Mouse (Mus musculus): ENCODE data around the gene Mybpc3. TPM values are rescaled to one million over a fixed set of nuclear protein-coding genes. Genes with fewer than 3 reads are reported as not detected.

The Mybpc3 gene
- polyA plus RNA-seq, 1 experiment from 2014 or later = 1.6 TPM

DNA sequence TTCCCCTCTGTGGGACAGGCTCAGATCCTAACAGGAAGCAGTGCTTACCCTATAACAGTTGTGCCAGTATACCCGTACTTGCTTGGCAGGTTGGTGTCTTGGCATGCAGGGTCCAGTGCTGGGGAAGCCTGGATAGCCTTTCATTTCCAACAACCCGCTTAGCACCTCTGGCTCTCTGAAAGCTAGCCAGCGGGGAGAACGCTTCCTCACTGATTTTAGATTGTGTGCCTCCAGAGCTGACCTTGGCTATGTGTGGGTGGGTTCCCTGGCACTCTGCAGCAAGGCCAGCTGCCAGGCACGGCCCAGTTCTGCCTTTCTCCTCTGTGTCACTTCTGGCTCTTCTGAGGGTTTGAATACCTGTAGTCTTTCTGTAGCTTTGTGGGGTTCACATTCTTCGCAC lies 12.2 kb downstream of the Mybpc3 start:
- DNase-seq (ENCODE audit: low spot score) = no peak
- Histone ChIP-seq H3K9me3 (replicated peaks; ENCODE audit: control insufficient read depth, low read length) (no peaks in the 10 kb centered on the region), H3K27me3 (ENCODE audit: control insufficient read depth, insufficient read depth, low read length) (no peaks in the 10 kb centered on the region), H3K27ac (replicated peaks; ENCODE audit: low read depth, low read length) (no peak overlapping the region), H3K9ac (replicated peaks; ENCODE audit: low read length) (no peak overlapping the region), H3K4me3 (ENCODE audit: low read depth, low read length) (no peak overlapping the region), H3K36me3 (replicated peaks; ENCODE audit: control insufficient read depth, insufficient read depth, low read depth, low read length) (no peaks in the 10 kb centered on the region), H3K4me2 (ENCODE audit: low read depth, low read length) (no peak overlapping the region), H3K4me1 (ENCODE audit: control insufficient read depth, insufficient read depth, low read length) (no peaks in the 10 kb centered on the region)
- WGBS = 90% methylated on average over 6 of the region's 6 CpGs
- no peak for ATAC-seq (replicated peaks; ENCODE audit: insufficient number of reproducible peaks, low FRiP score, low TSS enrichment, low read depth)

DNA sequence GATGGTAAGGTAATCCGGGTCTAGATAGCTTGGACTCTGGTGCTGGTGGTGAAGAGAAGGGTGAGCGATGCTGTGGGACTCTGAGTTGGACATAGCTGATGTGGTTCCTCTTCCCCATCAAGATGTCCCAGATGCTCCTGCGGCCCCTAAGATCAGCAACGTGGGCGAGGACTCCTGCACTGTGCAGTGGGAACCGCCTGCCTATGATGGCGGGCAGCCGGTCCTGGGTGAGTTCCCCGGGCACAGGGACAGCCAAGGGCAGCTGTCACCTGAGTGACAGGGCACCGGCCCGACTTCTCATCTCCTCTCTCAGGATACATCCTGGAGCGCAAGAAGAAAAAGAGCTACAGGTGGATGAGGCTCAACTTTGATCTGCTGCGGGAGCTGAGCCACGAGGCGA lies 13.3 kb downstream of the Mybpc3 start:
- DNase-seq (ENCODE audit: low spot score) = no peak

DNA sequence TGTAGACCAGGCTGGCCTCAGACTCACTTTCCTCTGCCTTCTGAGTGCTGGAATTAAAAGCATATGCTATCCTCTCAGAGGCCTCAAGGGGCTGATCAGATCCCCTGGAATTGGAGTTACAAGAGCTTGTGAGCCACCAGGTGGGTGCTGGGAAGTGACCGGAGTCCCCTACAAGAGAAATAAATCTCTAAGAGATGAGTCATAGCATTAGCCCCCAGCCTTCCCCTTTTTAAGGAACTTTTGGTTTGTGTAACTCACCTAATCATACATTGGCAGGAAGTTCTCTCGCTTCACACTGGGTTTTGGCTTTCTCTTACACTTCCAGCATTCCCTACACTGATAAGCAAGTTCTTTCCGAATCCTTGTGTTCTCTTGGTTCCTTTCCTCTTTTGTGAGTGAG lies 14.1 kb downstream of the Mybpc3 start:
- ATAC-seq (replicated peaks; ENCODE audit: insufficient number of reproducible peaks, low FRiP score, low TSS enrichment, low read depth) = no peak
- H3K36me3 ChIP-seq (replicated peaks; ENCODE audit: control insufficient read depth, insufficient read depth, low read depth, low read length) = no peaks in the 10 kb centered on the region
- no peak overlapping the region for H3K9ac ChIP-seq (replicated peaks; ENCODE audit: low read length)
- no peak for DNase-seq (ENCODE audit: low spot score)
- no peak overlapping the region for H3K4me2 ChIP-seq (ENCODE audit: low read depth, low read length)
- H3K27ac ChIP-seq (replicated peaks; ENCODE audit: low read depth, low read length) = no peak overlapping the region
- no peaks in the 10 kb centered on the region for H3K27me3 ChIP-seq (ENCODE audit: control insufficient read depth, insufficient read depth, low read length)
- 81% methylated on average over 3 of the region's 3 CpGs for WGBS
- no peaks in the 10 kb centered on the region for H3K4me1 ChIP-seq (ENCODE audit: control insufficient read depth, insufficient read depth, low read length)
- no peak overlapping the region for H3K4me3 ChIP-seq (ENCODE audit: low read depth, low read length)
- no peaks in the 10 kb centered on the region for H3K9me3 ChIP-seq (replicated peaks; ENCODE audit: control insufficient read depth, low read length)

More for the DNA sequence above, 13.3 kb downstream of the Mybpc3 start:
- no peak overlapping the region for H3K9ac ChIP-seq (replicated peaks; ENCODE audit: low read length)
- no peak overlapping the region for H3K4me3 ChIP-seq (ENCODE audit: low read depth, low read length)
- no peaks in the 10 kb centered on the region for H3K36me3 ChIP-seq (replicated peaks; ENCODE audit: control insufficient read depth, insufficient read depth, low read depth, low read length)
- H3K9me3 ChIP-seq (replicated peaks; ENCODE audit: control insufficient read depth, low read length) = no peaks in the 10 kb centered on the region
- H3K27me3 ChIP-seq (ENCODE audit: control insufficient read depth, insufficient read depth, low read length) = no peaks in the 10 kb centered on the region
- WGBS = 92% methylated on average over 15 of the region's 15 CpGs
- ATAC-seq (replicated peaks; ENCODE audit: insufficient number of reproducible peaks, low FRiP score, low TSS enrichment, low read depth) = no peak
- no peak overlapping the region for H3K4me2 ChIP-seq (ENCODE audit: low read depth, low read length)
- H3K4me1 ChIP-seq (ENCODE audit: control insufficient read depth, insufficient read depth, low read length) = no peaks in the 10 kb centered on the region
- H3K27ac ChIP-seq (replicated peaks; ENCODE audit: low read depth, low read length) = no peak overlapping the region

DNA sequence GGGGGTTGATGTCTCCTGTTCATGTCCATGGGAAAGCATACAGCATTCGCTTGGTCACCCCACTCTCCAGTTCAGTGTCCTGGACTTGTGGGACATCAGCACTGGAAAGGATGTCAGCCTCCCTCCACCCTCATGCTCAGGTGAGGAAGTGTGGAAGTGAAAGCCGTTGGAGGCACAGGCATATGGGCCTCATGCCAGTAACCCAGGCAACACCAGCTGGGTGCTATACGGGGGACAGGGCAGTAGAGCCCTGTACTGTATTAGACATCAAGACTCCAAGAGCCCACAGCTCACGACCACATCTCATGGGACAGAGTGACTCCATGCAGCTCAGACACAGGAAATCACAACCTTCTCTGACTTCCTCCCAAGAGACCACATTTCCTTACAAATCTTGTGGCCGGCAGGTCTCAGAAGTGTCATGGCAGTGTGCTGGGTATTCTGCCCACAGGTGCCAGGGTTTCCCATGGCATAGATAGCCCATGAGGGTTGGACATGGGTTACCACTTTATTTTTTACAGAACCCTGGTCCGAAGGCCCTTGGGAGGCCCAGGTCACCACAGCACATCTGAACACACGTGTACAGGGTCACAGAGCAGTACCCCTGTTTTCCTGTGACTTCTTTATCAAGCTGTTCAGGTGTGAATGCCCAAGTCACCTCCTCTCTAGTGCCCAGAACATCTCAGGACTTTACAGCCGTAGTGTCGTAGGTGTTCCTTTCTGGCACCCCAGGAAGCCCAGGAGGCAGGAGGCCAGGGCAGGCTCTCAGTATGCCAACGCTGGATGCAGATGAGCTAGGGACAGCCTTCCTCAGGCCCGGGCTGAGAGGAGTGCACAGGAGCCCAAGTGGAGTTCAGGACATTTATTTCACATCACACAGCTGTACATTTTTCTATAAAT lies 18.8 kb downstream of the Mybpc3 start:
- Histone ChIP-seq H3K9me3 (replicated peaks; ENCODE audit: control insufficient read depth, low read length) (no peaks in the 10 kb centered on the region), H3K4me1 (ENCODE audit: control insufficient read depth, insufficient read depth, low read length) (no peaks in the 10 kb centered on the region), H3K4me3 (ENCODE audit: low read depth, low read length) (no peak overlapping the region), H3K4me2 (ENCODE audit: low read depth, low read length) (no peak overlapping the region), H3K9ac (replicated peaks; ENCODE audit: low read length) (no peak overlapping the region; the same call in 1 of the 2 replicates), H3K27ac (replicated peaks; ENCODE audit: low read depth, low read length) (no peak overlapping the region), H3K27me3 (ENCODE audit: control insufficient read depth, insufficient read depth, low read length) (no peaks in the 10 kb centered on the region), H3K36me3 (replicated peaks; ENCODE audit: control insufficient read depth, insufficient read depth, low read depth, low read length) (no peaks in the 10 kb centered on the region; the same call in 1 of the 2 replicates)
- WGBS = 88% methylated on average over 11 of the region's 11 CpGs
- DNase-seq (ENCODE audit: low spot score) = no peak
- no peak for ATAC-seq (replicated peaks; ENCODE audit: insufficient number of reproducible peaks, low FRiP score, low TSS enrichment, low read depth)

DNA sequence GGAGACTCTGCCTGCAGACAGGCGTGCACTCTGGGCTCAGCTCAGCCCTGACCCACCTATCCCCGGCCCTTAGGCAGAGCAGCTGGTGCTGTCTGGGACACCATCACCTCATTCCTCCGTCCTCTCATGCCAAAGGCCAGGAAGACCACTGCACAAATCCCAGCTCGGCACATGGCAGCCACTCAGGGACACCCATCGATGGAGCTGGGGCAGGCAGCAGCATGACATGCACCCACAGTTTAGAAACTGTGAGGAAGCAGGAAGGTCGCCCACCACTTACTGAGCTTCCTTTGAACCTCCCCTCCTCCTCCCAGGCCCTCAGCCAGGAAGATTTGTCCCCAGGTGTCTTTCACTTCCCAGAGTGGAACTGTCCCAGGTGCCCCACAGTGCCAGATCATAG lies 19.5 kb downstream of the Mybpc3 start:
- DNase-seq (ENCODE audit: low spot score) (no peak), ATAC-seq (replicated peaks; ENCODE audit: insufficient number of reproducible peaks, low FRiP score, low TSS enrichment, low read depth) (no peak)
- WGBS = 84% methylated on average over 6 of the region's 6 CpGs
- Histone ChIP-seq H3K4me3 (ENCODE audit: low read depth, low read length) (no peak overlapping the region), H3K9ac (replicated peaks; ENCODE audit: low read length) (no peak overlapping the region), H3K27ac (replicated peaks; ENCODE audit: low read depth, low read length) (no peak overlapping the region), H3K4me2 (ENCODE audit: low read depth, low read length) (no peak overlapping the region), H3K9me3 (replicated peaks; ENCODE audit: control insufficient read depth, low read length) (no peaks in the 10 kb centered on the region), H3K27me3 (ENCODE audit: control insufficient read depth, insufficient read depth, low read length) (no peaks in the 10 kb centered on the region), H3K4me1 (ENCODE audit: control insufficient read depth, insufficient read depth, low read length) (no peaks in the 10 kb centered on the region), H3K36me3 (replicated peaks; ENCODE audit: control insufficient read depth, insufficient read depth, low read depth, low read length) (no peaks in the 10 kb centered on the region; the same call in 1 of the 2 replicates)

DNA sequence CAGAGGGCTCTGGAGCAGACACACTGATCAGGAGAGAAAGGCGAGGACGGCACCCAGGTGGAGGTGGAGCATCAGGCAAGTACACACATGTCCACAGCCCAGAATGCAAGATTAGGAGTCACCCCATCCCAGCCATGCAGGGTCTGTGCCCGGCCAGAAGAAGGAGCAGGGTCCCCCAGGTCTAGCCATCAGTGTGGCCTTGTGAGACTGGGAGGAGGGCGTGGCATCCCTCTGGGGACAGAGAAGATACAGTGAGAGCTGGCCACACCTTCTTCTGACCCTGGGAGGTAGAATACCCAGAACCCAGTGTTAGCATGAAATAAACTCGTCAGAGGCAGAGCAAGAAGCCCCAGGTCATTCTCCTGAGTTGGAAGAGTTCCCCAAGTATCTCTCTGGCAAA lies 21.4 kb downstream of the Mybpc3 start:
- ATAC-seq (replicated peaks; ENCODE audit: insufficient number of reproducible peaks, low FRiP score, low TSS enrichment, low read depth) (no peak), DNase-seq (ENCODE audit: low spot score) (no peak)
- H3K4me3 ChIP-seq (ENCODE audit: low read depth, low read length) = no peak overlapping the region
- no peak overlapping the region for H3K27ac ChIP-seq (replicated peaks; ENCODE audit: low read depth, low read length)
- H3K27me3 ChIP-seq (ENCODE audit: control insufficient read depth, insufficient read depth, low read length) = no peaks in the 10 kb centered on the region
- H3K4me1 ChIP-seq (ENCODE audit: control insufficient read depth, insufficient read depth, low read length) = no peaks in the 10 kb centered on the region
- WGBS = 68% methylated on average over 5 of the region's 5 CpGs
- H3K36me3 ChIP-seq (replicated peaks; ENCODE audit: control insufficient read depth, insufficient read depth, low read depth, low read length) = no peaks in the 10 kb centered on the region; the same call in 1 of the 2 replicates
- H3K4me2 ChIP-seq (ENCODE audit: low read depth, low read length) = no peak overlapping the region
- no peak overlapping the region for H3K9ac ChIP-seq (replicated peaks; ENCODE audit: low read length)
- no peaks in the 10 kb centered on the region for H3K9me3 ChIP-seq (replicated peaks; ENCODE audit: control insufficient read depth, low read length)

DNA sequence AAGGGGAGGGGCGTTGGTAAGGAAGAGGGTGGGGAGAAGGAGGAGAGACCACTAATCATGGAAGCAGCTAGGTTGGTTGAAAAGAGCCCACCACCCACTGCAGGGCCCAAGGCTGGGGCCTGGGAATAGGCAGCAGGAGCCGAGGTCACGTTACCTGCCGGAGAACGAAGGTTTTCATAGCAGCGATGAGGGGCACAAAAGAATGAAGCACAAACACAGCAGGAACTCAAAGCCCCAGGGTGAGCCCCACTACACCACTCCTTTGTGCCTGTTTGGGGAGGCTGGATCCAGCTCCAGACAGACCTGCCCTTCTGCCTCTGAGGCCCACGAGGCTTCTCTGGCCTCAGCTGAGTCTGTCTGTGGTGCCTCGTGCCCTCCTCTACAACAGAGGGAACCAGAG lies 21.8 kb downstream of the Mybpc3 start:
- H3K27me3 ChIP-seq (ENCODE audit: control insufficient read depth, insufficient read depth, low read length) = no peaks in the 10 kb centered on the region
- H3K4me2 ChIP-seq (ENCODE audit: low read depth, low read length) = no peak overlapping the region
- H3K4me1 ChIP-seq (ENCODE audit: control insufficient read depth, insufficient read depth, low read length) = no peaks in the 10 kb centered on the region
- no peaks in the 10 kb centered on the region; the same call in 1 of the 2 replicates for H3K36me3 ChIP-seq (replicated peaks; ENCODE audit: control insufficient read depth, insufficient read depth, low read depth, low read length)
- no peak for ATAC-seq (replicated peaks; ENCODE audit: insufficient number of reproducible peaks, low FRiP score, low TSS enrichment, low read depth)
- DNase-seq (ENCODE audit: low spot score) = no peak
- no peak overlapping the region for H3K9ac ChIP-seq (replicated peaks; ENCODE audit: low read length)
- no peak overlapping the region for H3K27ac ChIP-seq (replicated peaks; ENCODE audit: low read depth, low read length)
- H3K4me3 ChIP-seq (ENCODE audit: low read depth, low read length) = no peak overlapping the region
- no peaks in the 10 kb centered on the region for H3K9me3 ChIP-seq (replicated peaks; ENCODE audit: control insufficient read depth, low read length)
- WGBS = 71% methylated on average over 8 of the region's 8 CpGs

DNA sequence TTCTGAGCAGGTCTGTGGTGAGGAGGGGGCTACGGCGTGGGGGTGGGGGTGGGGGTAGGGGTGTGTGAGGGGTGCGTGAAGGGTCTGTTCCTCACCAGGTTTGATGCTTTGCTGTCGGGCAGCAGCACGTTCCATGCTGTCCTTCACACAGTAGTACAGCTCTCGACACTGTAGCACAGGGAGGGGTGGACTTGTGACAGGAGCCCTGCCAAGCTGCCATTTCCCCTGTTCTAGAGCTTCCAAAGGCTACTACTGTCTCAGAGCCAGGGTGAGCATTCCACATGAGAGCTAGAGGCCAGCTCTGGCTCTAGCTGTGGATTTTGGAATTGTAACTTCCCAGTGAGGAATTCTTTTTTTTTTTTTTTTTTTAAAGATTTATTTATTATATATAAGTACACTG lies 25.0 kb downstream of the Mybpc3 start:
- Histone ChIP-seq H3K4me3 (ENCODE audit: low read depth, low read length) (no peak overlapping the region), H3K4me2 (ENCODE audit: low read depth, low read length) (no peak overlapping the region), H3K9ac (replicated peaks; ENCODE audit: low read length) (no peak overlapping the region), H3K27me3 (ENCODE audit: control insufficient read depth, insufficient read depth, low read length) (no peaks in the 10 kb centered on the region), H3K27ac (replicated peaks; ENCODE audit: low read depth, low read length) (no peak overlapping the region), H3K36me3 (replicated peaks; ENCODE audit: control insufficient read depth, insufficient read depth, low read depth, low read length) (no peaks in the 10 kb centered on the region; the same call in 1 of the 2 replicates), H3K9me3 (replicated peaks; ENCODE audit: control insufficient read depth, low read length) (no peaks in the 10 kb centered on the region), H3K4me1 (ENCODE audit: control insufficient read depth, insufficient read depth, low read length) (no peaks in the 10 kb centered on the region)
- 89% methylated on average over 6 of the region's 6 CpGs for WGBS
- no peak for ATAC-seq (replicated peaks; ENCODE audit: insufficient number of reproducible peaks, low FRiP score, low TSS enrichment, low read depth)
- no peak for DNase-seq (ENCODE audit: low spot score)

Measured in embryonic facial prominence, embryonic 11.5 days (tissue).